Mouse (Mus musculus) heart, embryonic 11.5 days (tissue): Measurements from ENCODE around the gene Ifitm10. TPM values are rescaled to one million over a fixed set of nuclear protein-coding genes. Genes with fewer than 3 reads are reported as not detected.
"Not testable (repeated sequence)": the region's sequence is repeated elsewhere in the genome, so short reads cannot be mapped to it uniquely, and the experiment has no call there.

Experiments used
- ATAC-seq: fragments of 200-750 bp; cut with Nextera tagmentation; replicated peaks from 2 replicates; pipeline ENCODE4 v1.8.0; 2017; ENCODE audit warnings: moderate library complexity; ENCODE audit not compliant: insufficient number of reproducible peaks, low FRiP score, low TSS enrichment
- H3K27ac ChIP-seq: fragments of 300-500 bp; sonication (generic); 2 replicates; pipeline ENCODE4 v1.5.1; 2014; ENCODE audit warnings: mild to moderate bottlenecking, low read depth, low read length
- H3K27me3 ChIP-seq: fragments of 300-500 bp; sonication (generic); 2 replicates; pipeline ENCODE4 v1.6.1; 2014; ENCODE audit warnings: mild to moderate bottlenecking, low read length, mixed read lengths; ENCODE audit not compliant: control insufficient read depth, insufficient read depth
- H3K36me3 ChIP-seq: fragments of 300-500 bp; sonication (generic); 2 replicates; pipeline ENCODE4 v1.6.1; 2014; ENCODE audit warnings: mild to moderate bottlenecking, low read length, moderate library complexity, mixed read lengths; ENCODE audit not compliant: control insufficient read depth, insufficient read depth
- H3K4me1 ChIP-seq: fragments of 300-500 bp; sonication (generic); 2 replicates; pipeline ENCODE4 v1.6.1; 2014; ENCODE audit warnings: low read length; ENCODE audit not compliant: control insufficient read depth, insufficient read depth
- H3K4me2 ChIP-seq: fragments of 300-500 bp; sonication (generic); 2 replicates; pipeline ENCODE4 v1.6.1; 2014; ENCODE audit warnings: mild to moderate bottlenecking, moderate library complexity
- H3K4me3 ChIP-seq: fragments of 300-500 bp; sonication (generic); 2 replicates; pipeline ENCODE4 v1.5.1; 2014; ENCODE audit warnings: low read depth, low read length
- H3K9ac ChIP-seq: fragments of 300-500 bp; sonication (generic); 2 replicates; pipeline ENCODE4 v1.6.1; 2014; ENCODE audit warnings: mild to moderate bottlenecking, low read depth, low read length, moderate library complexity
- H3K9me3 ChIP-seq: fragments of 300-500 bp; sonication (generic); replicated peaks from 2 replicates; pipeline ENCODE4 v1.6.1; 2016; ENCODE audit warnings: low read length; ENCODE audit not compliant: control insufficient read depth
- WGBS: fragments of 180-500 bp; shearing (Covaris S2); extraction: QIAGEN DNeasy Blood & Tissue Kit; methylation state at CpG from one replicate; pipeline ENCODE4 v1.1.7; 2014; ENCODE audit not compliant: insufficient replicate concordance; 5-methylcytosine and 5-hydroxymethylcytosine counted together
- polyA plus RNA-seq: library from polyadenylated mRNA; unstranded; fragments of >200 nt; fragmentation: Nextera tagmentation; extraction: Ambion mirVana; gene quantifications from 2 replicates; pipeline ENCODE4 v1.2.1, GENCODE M21; 2014

The Ifitm10 gene
- polyA plus RNA-seq, 1 experiment from 2014 or later, result 7.6 TPM

DNA sequence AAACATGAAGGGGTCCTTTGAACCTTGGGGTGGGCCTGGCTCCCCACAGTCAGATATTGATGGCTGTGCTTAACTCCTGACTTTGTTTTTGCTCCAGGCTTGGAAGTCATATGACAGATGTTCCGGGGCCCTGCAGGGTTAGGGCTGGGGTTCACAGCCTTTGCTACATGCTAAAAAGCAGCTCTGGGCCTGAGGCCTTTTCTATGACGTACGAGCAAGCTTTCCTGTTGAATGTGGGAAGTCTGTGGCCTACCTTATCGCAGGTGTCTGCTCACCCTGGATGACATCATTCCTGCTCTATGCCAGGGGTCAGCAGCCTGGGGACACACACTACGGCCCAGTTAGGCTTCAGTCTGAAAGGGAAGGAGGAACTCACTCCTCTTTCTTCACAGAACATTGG is 56.3 kb downstream of the Ifitm10 start:
- no peaks in the 10 kb centered on the region for H3K27me3 ChIP-seq
- WGBS, result 53% methylated on average over 5 of the region's 5 CpGs
- no peaks in the 10 kb centered on the region for H3K9me3 ChIP-seq
- peak overlapping the region; percentile 59; the same call in 1 of the 2 replicates for H3K27ac ChIP-seq
- no peak overlapping the region for H3K9ac ChIP-seq
- ATAC-seq, result no peak
- H3K4me3 ChIP-seq, result no peak overlapping the region
- H3K4me2 ChIP-seq, result no peak overlapping the region
- peaks cover 30% of the 10 kb centered on the region for H3K4me1 ChIP-seq
- H3K36me3 ChIP-seq, result no peaks in the 10 kb centered on the region

DNA sequence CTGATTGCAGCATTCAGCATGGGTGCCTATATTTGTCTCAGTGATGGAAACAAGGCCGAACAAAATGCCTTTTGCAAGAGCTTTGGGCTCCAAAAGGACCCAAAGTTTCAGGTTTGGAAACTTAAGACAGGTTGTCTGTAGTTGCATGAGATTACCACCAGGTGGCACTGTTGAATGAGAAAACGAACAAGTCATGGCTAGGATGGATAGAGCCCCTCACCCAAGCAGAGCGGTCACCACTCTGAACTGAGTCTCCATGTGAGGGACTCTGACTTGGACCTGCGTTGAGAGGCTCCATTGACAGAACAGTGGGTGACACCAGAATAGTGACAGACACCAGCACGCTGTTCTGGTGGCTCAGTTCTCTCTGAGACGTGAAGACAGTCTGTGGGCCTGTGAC is 57.0 kb downstream of the Ifitm10 start:
- Histone ChIP-seq H3K4me1 (peaks cover 30% of the 10 kb centered on the region), H3K9me3 (no peaks in the 10 kb centered on the region), H3K9ac (no peak overlapping the region), H3K36me3 (no peaks in the 10 kb centered on the region), H3K27ac (peak overlapping the region; percentile 59), H3K27me3 (no peaks in the 10 kb centered on the region), H3K4me3 (no peak overlapping the region), H3K4me2 (no peak overlapping the region)
- ATAC-seq, result peak; percentile 69
- 24% methylated on average over 6 of the region's 6 CpGs for WGBS

DNA sequence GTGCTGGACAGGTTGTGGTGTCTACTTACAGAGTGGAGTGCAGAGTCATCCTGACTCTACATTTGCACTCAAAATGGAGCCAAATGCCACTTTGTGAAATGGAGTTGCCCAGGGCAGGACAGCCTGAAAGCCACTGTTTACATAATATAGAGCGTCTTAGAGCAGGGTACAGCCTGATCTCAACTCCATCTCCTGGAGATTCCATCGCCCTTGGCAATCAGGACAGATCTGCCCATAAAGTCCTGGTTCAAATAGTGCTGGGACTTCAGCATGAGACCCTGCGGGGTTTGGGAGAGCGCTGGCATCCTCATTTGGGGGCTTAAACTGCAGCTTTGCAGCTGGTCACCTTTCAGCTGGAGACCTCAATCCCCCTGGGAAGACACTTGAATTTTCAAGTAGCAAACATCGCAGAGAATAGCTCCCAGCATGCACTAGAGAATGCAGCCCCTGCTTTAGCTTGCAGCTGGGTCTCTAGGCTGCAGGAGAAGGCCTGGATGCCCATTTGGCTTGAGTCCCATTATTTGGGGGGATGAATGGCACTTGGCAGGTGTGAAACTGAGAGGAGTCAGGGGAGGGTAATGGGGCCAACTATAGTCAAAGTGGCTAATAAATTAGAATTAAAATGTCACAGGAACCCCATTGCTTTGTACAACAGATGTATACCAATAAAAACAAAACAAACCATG is 58.8 kb downstream of the Ifitm10 start:
- Histone ChIP-seq H3K9me3 (no peaks in the 10 kb centered on the region), H3K27me3 (no peaks in the 10 kb centered on the region), H3K4me3 (no peak overlapping the region), H3K9ac (no peak overlapping the region), H3K27ac (no peak overlapping the region), H3K36me3 (no peaks in the 10 kb centered on the region), H3K4me2 (no peak overlapping the region), H3K4me1 (peaks cover 13% of the 10 kb centered on the region)
- 62% methylated on average over 5 of the region's 5 CpGs for WGBS
- no peak for ATAC-seq

DNA sequence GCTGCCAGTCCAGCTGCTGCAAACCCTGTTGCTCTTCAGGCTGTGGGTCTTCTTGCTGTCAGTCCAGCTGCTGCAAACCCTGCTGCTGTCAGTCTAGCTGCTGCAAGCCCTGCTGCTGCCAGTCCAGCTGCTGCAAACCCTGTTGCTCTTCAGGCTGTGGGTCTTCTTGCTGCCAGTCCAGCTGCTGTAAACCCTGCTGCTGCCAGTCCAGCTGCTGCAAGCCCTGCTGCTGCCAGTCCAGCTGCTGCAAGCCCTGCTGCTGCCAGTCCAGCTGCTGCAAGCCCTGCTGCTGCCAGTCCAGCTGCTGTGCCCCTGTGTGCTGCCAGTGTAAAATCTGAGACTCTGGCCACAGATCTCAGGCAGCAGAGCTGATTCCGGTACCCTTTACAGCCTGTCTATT is 69.6 kb downstream of the Ifitm10 start:
- H3K9ac ChIP-seq, H3K36me3 ChIP-seq: not testable (repeated sequence)
- WGBS, result 50% methylated on average over 1 of the region's 1 CpGs

DNA sequence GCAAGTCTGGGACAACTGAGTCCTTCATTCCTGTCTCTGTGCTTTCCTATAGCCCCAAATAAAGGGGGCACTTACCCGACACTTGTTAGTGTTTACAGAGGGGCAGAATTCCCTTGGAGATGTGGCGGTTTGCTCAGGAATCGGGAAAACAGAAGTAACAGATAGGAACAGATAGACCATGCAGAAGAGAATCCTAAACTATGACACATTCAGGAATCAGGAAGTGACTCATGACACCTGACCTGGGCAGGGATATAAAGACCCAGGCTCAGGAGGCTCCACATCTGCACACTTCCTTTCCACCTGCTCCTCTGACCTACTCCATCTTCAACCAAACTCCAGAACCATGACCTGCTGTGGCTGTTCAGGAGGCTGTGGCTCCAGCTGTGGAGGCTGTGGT is 70.3 kb downstream of the Ifitm10 start, which contains the start of gene Krtap5-4:
Gene Krtap5-4, plus strand, starts transcription at position 301 of the 400 bp plus-strand sequence.
- no peak within 1 kb of the TSS for H3K9ac ChIP-seq
- no peaks in the 10 kb centered on the region for H3K9me3 ChIP-seq
- H3K4me1 ChIP-seq, result 0 out of 2 replicates have a peak, but pooled peaks cover 3% of the 10 kb centered on the region
- WGBS, result 30% methylated on average over 3 of the region's 3 CpGs
- H3K27me3 ChIP-seq, result no peaks in the 10 kb centered on the region
- no peak within 1 kb of the TSS for H3K27ac ChIP-seq
- no peaks in the 10 kb centered on the region for H3K36me3 ChIP-seq
- no peak for ATAC-seq
- H3K4me2 ChIP-seq, result no peak within 1 kb of the TSS
- H3K4me3 ChIP-seq, result no peak within 1 kb of the TSS

More for the DNA sequence above, 69.6 kb downstream of the Ifitm10 start:
- not testable (repeated sequence) for H3K4me3 ChIP-seq, H3K27me3 ChIP-seq, ATAC-seq, H3K4me2 ChIP-seq, H3K4me1 ChIP-seq, H3K27ac ChIP-seq, H3K9me3 ChIP-seq

DNA sequence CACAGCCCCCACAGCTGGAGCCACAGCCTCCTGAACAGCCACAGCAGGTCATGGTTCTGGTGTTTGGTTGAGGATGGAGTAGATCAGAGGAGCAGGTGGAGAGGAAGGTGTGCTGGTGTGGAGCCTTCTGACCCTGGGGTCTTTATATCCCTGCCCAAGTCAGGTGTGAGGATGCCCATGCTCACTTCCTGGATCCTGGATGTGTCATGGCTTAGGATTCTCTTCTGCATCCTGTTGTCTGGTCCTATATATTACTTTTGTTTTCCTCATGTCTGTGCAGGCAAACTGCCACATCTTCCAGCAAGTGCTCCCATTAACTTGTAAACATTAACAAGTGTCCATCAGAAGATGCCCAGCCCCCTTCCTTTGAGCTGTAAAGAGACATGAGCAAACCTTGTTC is 76.5 kb downstream of the Ifitm10 start, which contains the start of gene Krtap5-1:
Gene Krtap5-1, minus strand, starts transcription at position 101 of the 400 bp plus-strand sequence.
- H3K4me2 ChIP-seq, H3K4me3 ChIP-seq, ATAC-seq, H3K9ac ChIP-seq, H3K27ac ChIP-seq, H3K36me3 ChIP-seq, H3K4me1 ChIP-seq, H3K9me3 ChIP-seq, H3K27me3 ChIP-seq: not testable (repeated sequence)

DNA sequence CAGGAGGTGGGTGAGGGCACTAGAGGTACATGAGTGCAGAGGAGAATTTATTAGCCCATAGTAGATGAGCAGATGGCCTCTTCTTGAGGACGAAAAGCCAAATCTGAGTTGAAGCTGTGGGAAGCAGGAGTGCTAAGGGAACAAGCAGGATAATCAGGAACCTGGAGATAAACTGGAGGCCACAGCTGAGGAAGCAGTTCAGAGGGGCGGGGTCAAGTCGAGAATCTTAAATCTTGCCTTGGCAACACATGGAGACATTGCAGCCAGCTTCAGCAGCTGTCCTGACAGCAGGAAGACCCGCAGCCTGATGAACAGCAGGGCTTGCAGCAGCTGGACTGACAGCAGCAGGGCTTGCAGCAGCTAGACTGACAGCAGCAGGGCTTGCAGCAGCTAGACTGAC is 77.4 kb downstream of the Ifitm10 start:
- not testable (repeated sequence) for H3K27ac ChIP-seq, H3K4me2 ChIP-seq, H3K36me3 ChIP-seq, H3K9me3 ChIP-seq, H3K9ac ChIP-seq, H3K4me1 ChIP-seq, H3K4me3 ChIP-seq, ATAC-seq, H3K27me3 ChIP-seq
- 10% methylated on average over 4 of the region's 4 CpGs for WGBS

DNA sequence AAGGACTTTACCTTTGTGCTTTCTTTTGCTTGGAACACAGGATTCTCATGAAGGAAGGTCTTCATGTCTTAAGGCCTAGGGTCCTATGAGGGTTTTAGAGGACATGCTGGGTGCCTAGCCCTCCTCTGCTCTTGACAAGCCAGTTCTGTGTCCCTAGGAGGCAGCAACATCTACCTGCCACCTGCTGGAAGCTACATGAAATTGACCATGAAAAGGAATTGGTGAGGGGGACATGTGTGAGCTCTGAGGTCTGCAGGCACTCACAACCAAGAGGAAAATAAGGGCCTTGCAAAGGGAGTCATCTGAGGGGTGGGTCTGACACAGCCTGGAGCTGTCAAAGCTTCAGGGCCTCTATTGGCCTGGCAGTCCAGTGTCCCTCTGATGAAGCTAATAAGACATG is 78.1 kb downstream of the Ifitm10 start:
- ATAC-seq, result no peak
- H3K36me3 ChIP-seq, result no peaks in the 10 kb centered on the region
- no peaks in the 10 kb centered on the region for H3K27me3 ChIP-seq
- H3K4me2 ChIP-seq, result no peak overlapping the region
- H3K4me1 ChIP-seq, result no peaks in the 10 kb centered on the region
- no peak overlapping the region for H3K9ac ChIP-seq
- H3K27ac ChIP-seq, result no peak overlapping the region
- no peak overlapping the region for H3K4me3 ChIP-seq
- no peaks in the 10 kb centered on the region for H3K9me3 ChIP-seq

DNA sequence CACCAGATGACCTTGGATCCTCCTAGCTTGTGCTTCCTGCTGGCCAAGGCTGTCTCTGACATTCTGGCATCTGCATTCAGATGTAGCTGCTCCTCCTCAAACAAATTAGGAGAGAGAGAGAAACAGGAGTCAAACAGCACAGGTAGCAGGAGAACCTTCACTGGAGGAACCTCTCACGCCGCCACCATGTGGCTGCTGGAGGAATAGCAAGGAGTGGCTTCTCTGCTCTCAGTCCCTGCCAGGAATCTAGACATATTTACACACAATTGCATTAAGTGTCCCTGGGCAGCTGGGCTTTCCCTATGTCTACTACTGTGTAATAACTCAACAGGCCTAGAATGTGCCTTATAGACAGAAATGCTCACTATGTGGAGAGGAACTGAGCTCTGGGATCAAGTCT is 79.7 kb downstream of the Ifitm10 start:
- H3K4me2 ChIP-seq, H3K9ac ChIP-seq, ATAC-seq, H3K9me3 ChIP-seq, H3K27me3 ChIP-seq, H3K4me1 ChIP-seq, H3K4me3 ChIP-seq, H3K27ac ChIP-seq, H3K36me3 ChIP-seq: not testable (repeated sequence)
- WGBS, result 5% methylated on average over 2 of the region's 2 CpGs
